Comparison of ENCODE assay signal across 8 mouse cellular contexts in genomic region chr13:112751454-112752308, GRCm38 (mm10). TPM values are rescaled to one million over a fixed set of nuclear protein-coding genes. Genes with fewer than 3 reads are reported as not detected.
DNase-seq lines count a peak whose midpoint lies in the region; TF ChIP-seq lines count a peak whose summit lies in the region.

No protein-coding gene starts in this region.

- TF ChIP-seq CTCF in small intestine, adult 2 months (IDR thresholded peaks at IDR 0.05; ENCODE audit: extremely low read depth, insufficient read length, insufficient replicate concordance, low read depth, low read length): no peak

- peak overlapping the region; percentile 64 for H3K27ac ChIP-seq in forebrain, embryonic 10.5 days
- peak overlapping the region; percentile 12; the same call in 1 of the 2 replicates for H3K27ac ChIP-seq in macrophage
- peak overlapping the region; percentile 35; the same call in 1 of the 2 replicates for H3K27ac ChIP-seq in small intestine, adult 2 months (ENCODE audit: insufficient read depth, low read depth, low read length)

- TF ChIP-seq POLR2A in small intestine, adult 2 months (IDR thresholded peaks at IDR 0.05; ENCODE audit: low read depth, low read length): no peak

- H3K4me1 ChIP-seq in forebrain, embryonic 10.5 days: peaks cover 18% of the 10 kb centered on the region
- H3K4me1 ChIP-seq in small intestine, adult 2 months (ENCODE audit: control insufficient read depth, insufficient read depth, insufficient read length, low read length): peaks cover 4% of the 10 kb centered on the region; the same call in 1 of the 2 replicates

- H3K36me3 ChIP-seq in forebrain, embryonic 10.5 days (replicated peaks): no peaks in the 10 kb centered on the region
- no peaks in the 10 kb centered on the region for H3K36me3 ChIP-seq in macrophage (ENCODE audit: inconsistent target)
- H3K36me3 ChIP-seq in small intestine, adult 2 months (ENCODE audit: control insufficient read depth, insufficient read depth, low read length): no peaks in the 10 kb centered on the region

- no peaks in the 10 kb centered on the region for H3K27me3 ChIP-seq in forebrain, embryonic 10.5 days (ENCODE audit: poor library complexity, severe bottlenecking)
- no peaks in the 10 kb centered on the region for H3K27me3 ChIP-seq in small intestine, adult 2 months (ENCODE audit: control insufficient read depth, insufficient read depth, low read length)

- H3K79me2 ChIP-seq in macrophage (ENCODE audit: inconsistent target): no peaks in the 10 kb centered on the region

- DNase-seq in A20 (ENCODE audit: low read depth, low spot score) (peak; percentile 68), NIH3T3 (ENCODE audit: low read depth) (peak; percentile 69), adipocyte (ENCODE audit: low spot score) (no peak)
- DNase-seq in forebrain, embryonic 10.5 days (ENCODE audit: extremely low spot score, low spot score): peak; percentile 51
- peak; percentile 87 for DNase-seq in heart, postnatal 10 days
- DNase-seq in kidney, postnatal 25 days: peak; percentile 74 to 86

- H3K9me3 ChIP-seq in forebrain, embryonic 10.5 days: no peaks in the 10 kb centered on the region

- intact Hi-C loops in heart, postnatal 10 days (cut with DNase I): no loop called here

- 42% methylated on average over 18 of the region's 18 CpGs for WGBS in forebrain, embryonic 10.5 days
- 30% methylated on average over 18 of the region's 18 CpGs for WGBS in macrophage (ENCODE audit: missing documents)
- 22% methylated on average over 18 of the region's 18 CpGs for WGBS in small intestine, adult 2 months

- H3K4me3 ChIP-seq in forebrain, embryonic 10.5 days: peak overlapping the region; percentile 20; the same call in 1 of the 2 replicates
- no peak overlapping the region; the same call in 1 of the 2 replicates for H3K4me3 ChIP-seq in macrophage (ENCODE audit: inconsistent target)
- peak overlapping the region; percentile 18 for H3K4me3 ChIP-seq in small intestine, adult 2 months (ENCODE audit: low read depth, low read length)

RNA-seq across cellular contexts. Expression of gene Plpp1, which starts 48.9 kb away (rescaled TPM):
- 15.7 and 16.8 TPM in 2 replicates for polyA plus RNA-seq in forebrain, embryonic 10.5 days (2016; fragmentation: Nextera tagmentation; extraction: Ambion mirVana)
- 10 to 100 TPM; 89.0 to 90.0 TPM for total RNA-seq in heart, postnatal 10 days (2021)
- total RNA-seq in macrophage (2018; cell fraction: chromatin; rRNA removed): 10 to 100 TPM in 3 of 26 experiments, 1 to 10 TPM in 12, not detected in 11; 1.3 to 25.8 (median 3.9) TPM
- total RNA-seq in macrophage (2018; cell fraction: cytosol; rRNA removed): 10 to 100 TPM in 13 of 26 experiments, under 1 TPM in 13; 0.19 to 31.0 (median 7.6) TPM
- total RNA-seq in macrophage (2018; cell fraction: nucleus; rRNA removed): 10 to 100 TPM in 13 of 26 experiments, 1 to 10 TPM in 2, under 1 TPM in 8, not detected in 3; 0.59 to 32.1 (median 11.5) TPM
- polyA plus RNA-seq in macrophage (2018): 0.39 to 1.2 TPM (median 0.46 TPM) in 3 replicates
- 38.7 and 102 TPM in 2 replicates for polyA plus RNA-seq in small intestine, adult 2 months (2012; rRNA removed)

Comparison
In these comparisons a context has a peak if more than half of its experiments do, and no peak if none do; other contexts are left out.
1. H3K27ac ChIP-seq: peak in every context shown above with its lines; median percentile 64 in forebrain, embryonic 10.5 days; 35 in small intestine, adult 2 months; 12 in macrophage.